8 mouse cellular contexts compared by ENCODE assay signal in the genomic region with DNA sequence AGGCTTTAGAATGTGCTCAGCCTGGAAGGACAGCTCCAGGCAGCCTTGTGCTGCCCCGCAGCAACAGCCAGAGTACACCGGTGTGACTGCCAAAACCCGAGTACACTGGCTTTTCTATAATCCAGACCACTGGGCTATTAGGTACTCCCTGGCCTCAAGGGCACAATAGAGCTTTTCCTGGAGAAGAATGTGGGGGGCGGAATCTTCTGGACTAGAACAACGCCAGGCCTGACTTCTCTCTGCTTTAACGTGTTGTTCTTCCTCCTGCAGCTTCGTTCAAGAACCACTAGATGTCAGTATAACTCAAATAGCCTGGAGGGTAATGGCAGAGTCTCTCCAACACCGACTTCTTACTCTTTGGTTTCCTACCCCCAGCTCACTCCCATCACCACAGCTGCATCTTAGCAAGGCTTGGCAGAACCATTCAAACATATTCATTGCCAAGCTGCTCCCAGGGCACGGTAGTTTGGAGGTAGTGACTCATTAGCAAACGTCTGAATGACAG.
DNase-seq lines count a peak whose midpoint lies in the region; ATAC-seq and TF ChIP-seq lines count a peak whose summit lies in the region.

No protein-coding gene starts in this region.

- H3K27me3 ChIP-seq in forebrain, embryonic 10.5 days (ENCODE audit: poor library complexity, severe bottlenecking): 0 out of 2 replicates have a peak, but pooled peaks cover 6% of the 10 kb centered on the region
- H3K27me3 ChIP-seq in heart, embryonic 16.5 days (ENCODE audit: control insufficient read depth, insufficient read depth, low read length): no peaks in the 10 kb centered on the region
- no peaks in the 10 kb centered on the region for H3K27me3 ChIP-seq in kidney, postnatal 0 days (ENCODE audit: insufficient read depth, low read length)
- 0 out of 2 replicates have a peak, but pooled peaks cover 4% of the 10 kb centered on the region for H3K27me3 ChIP-seq in liver, postnatal 0 days (ENCODE audit: insufficient read depth, low read length)
- no peaks in the 10 kb centered on the region for H3K27me3 ChIP-seq in neural tube, embryonic 12.5 days (replicated peaks)

- H3K4me3 ChIP-seq in forebrain, embryonic 10.5 days: no peak overlapping the region
- no peak overlapping the region for H3K4me3 ChIP-seq in heart, embryonic 16.5 days (ENCODE audit: low read length)
- no peak overlapping the region for H3K4me3 ChIP-seq in kidney, postnatal 0 days (replicated peaks; ENCODE audit: low read depth, low read length)
- H3K4me3 ChIP-seq in liver, postnatal 0 days (ENCODE audit: low read depth, low read length): no peak overlapping the region
- no peak overlapping the region for H3K4me3 ChIP-seq in neural tube, embryonic 12.5 days

- H3K9ac ChIP-seq in heart, embryonic 16.5 days (ENCODE audit: low read length): no peak overlapping the region
- no peak overlapping the region; the same call in 1 of the 2 replicates for H3K9ac ChIP-seq in kidney, postnatal 0 days (ENCODE audit: low read depth, low read length)
- no peak overlapping the region for H3K9ac ChIP-seq in liver, postnatal 0 days (replicated peaks)
- no peak overlapping the region for H3K9ac ChIP-seq in neural tube, embryonic 12.5 days

- peak overlapping the region; percentile 51 for H3K4me2 ChIP-seq in heart, embryonic 16.5 days (ENCODE audit: low read depth, low read length)
- H3K4me2 ChIP-seq in kidney, postnatal 0 days (ENCODE audit: low read length): 0 out of 2 replicates have a peak overlapping the region, but pooled peaks have one; percentile 8
- H3K4me2 ChIP-seq in liver, postnatal 0 days (ENCODE audit: low read depth, low read length): no peak overlapping the region
- no peak overlapping the region for H3K4me2 ChIP-seq in neural tube, embryonic 12.5 days (replicated peaks)

- no peaks in the 10 kb centered on the region for H3K9me3 ChIP-seq in forebrain, embryonic 10.5 days
- H3K9me3 ChIP-seq in heart, embryonic 16.5 days (replicated peaks; ENCODE audit: control insufficient read depth, low read length): no peaks in the 10 kb centered on the region
- no peaks in the 10 kb centered on the region for H3K9me3 ChIP-seq in kidney, postnatal 0 days (replicated peaks; ENCODE audit: low read length)
- H3K9me3 ChIP-seq in liver, postnatal 0 days (ENCODE audit: low read length): no peaks in the 10 kb centered on the region
- no peaks in the 10 kb centered on the region for H3K9me3 ChIP-seq in neural tube, embryonic 12.5 days

- ATAC-seq in heart, embryonic 16.5 days (replicated peaks; ENCODE audit: extremely low read depth, insufficient read depth, low FRiP score): peak; percentile 81
- peak; percentile 86 for ATAC-seq in kidney, postnatal 0 days (replicated peaks; ENCODE audit: low FRiP score, low read depth)
- peak; percentile 41; the same call in 1 of the 2 replicates for ATAC-seq in liver, postnatal 0 days
- peak; percentile 80 for ATAC-seq in neural tube, embryonic 12.5 days (ENCODE audit: low FRiP score, low read depth)

- H3K4me1 ChIP-seq in forebrain, embryonic 10.5 days: peaks cover 7% of the 10 kb centered on the region
- H3K4me1 ChIP-seq in heart, embryonic 16.5 days (ENCODE audit: control insufficient read depth, insufficient read depth, low read length): peaks cover 19% of the 10 kb centered on the region
- H3K4me1 ChIP-seq in kidney, postnatal 0 days (replicated peaks; ENCODE audit: insufficient read depth, low read length): no peaks in the 10 kb centered on the region
- no peaks in the 10 kb centered on the region for H3K4me1 ChIP-seq in liver, postnatal 0 days (ENCODE audit: insufficient read depth)
- no peaks in the 10 kb centered on the region for H3K4me1 ChIP-seq in neural tube, embryonic 12.5 days

- TF ChIP-seq EP300 in liver, postnatal 0 days (IDR thresholded peaks at IDR 0.05; ENCODE audit: low read depth): no peak

- WGBS in forebrain, embryonic 10.5 days: 14% methylated on average over 10 of the region's 10 CpGs
- WGBS in heart, embryonic 16.5 days: 8% methylated on average over 10 of the region's 10 CpGs
- WGBS in kidney, postnatal 0 days: 14% methylated on average over 10 of the region's 10 CpGs
- WGBS in liver, postnatal 0 days (ENCODE audit: insufficient replicate concordance): 22% methylated on average over 10 of the region's 10 CpGs
- 17% methylated on average over 10 of the region's 10 CpGs for WGBS in neural tube, embryonic 12.5 days

- H3K27ac ChIP-seq in forebrain, embryonic 10.5 days: peak overlapping the region; percentile 40; the same call in 1 of the 2 replicates
- peak overlapping the region; percentile 51 for H3K27ac ChIP-seq in heart, embryonic 16.5 days (ENCODE audit: low read length)
- no peak overlapping the region for H3K27ac ChIP-seq in kidney, postnatal 0 days
- no peak overlapping the region for H3K27ac ChIP-seq in liver, postnatal 0 days (ENCODE audit: low read depth)
- no peak overlapping the region for H3K27ac ChIP-seq in neural tube, embryonic 12.5 days

- peak; percentile 96 for TF ChIP-seq CTCF in kidney, postnatal 0 days (IDR thresholded peaks at IDR 0.05; ENCODE audit: low read depth)
- TF ChIP-seq CTCF in liver, postnatal 0 days (IDR thresholded peaks at IDR 0.05; ENCODE audit: low read depth): peak; percentile 89

- no peaks in the 10 kb centered on the region for H3K36me3 ChIP-seq in forebrain, embryonic 10.5 days (replicated peaks)
- H3K36me3 ChIP-seq in heart, embryonic 16.5 days (ENCODE audit: control insufficient read depth, insufficient read depth): no peaks in the 10 kb centered on the region
- no peaks in the 10 kb centered on the region for H3K36me3 ChIP-seq in kidney, postnatal 0 days (ENCODE audit: insufficient read depth, low read length)
- H3K36me3 ChIP-seq in liver, postnatal 0 days (replicated peaks; ENCODE audit: insufficient read depth, low read length): no peaks in the 10 kb centered on the region
- no peaks in the 10 kb centered on the region for H3K36me3 ChIP-seq in neural tube, embryonic 12.5 days

- peak; percentile 82 for DNase-seq in ES-CJ7 (ENCODE audit: low read depth, low spot score)
- DNase-seq in c-Kit-positive CD71-negative TER-119-negative erythroid progenitor cells, embryonic 14.5 days (ENCODE audit: low read depth): peak; percentile 39
- peak; percentile 19 for DNase-seq in forebrain, embryonic 10.5 days (ENCODE audit: extremely low spot score, low spot score)
- DNase-seq in kidney, postnatal 0 days (ENCODE audit: low spot score): peak; percentile 93
- DNase-seq in liver, postnatal 0 days: no peak
- peak; percentile 35 to 36 for DNase-seq in urinary bladder, postnatal 36 days (ENCODE audit: low spot score in 2 of 2)

Comparison
In these comparisons a context has a peak if more than half of its experiments do, and no peak if none do; other contexts are left out.
1. H3K27ac ChIP-seq: peak in forebrain, embryonic 10.5 days (single experiment) and heart, embryonic 16.5 days (single experiment); none in kidney, postnatal 0 days (single experiment), liver, postnatal 0 days (single experiment) and neural tube, embryonic 12.5 days (single experiment).
2. H3K4me2 ChIP-seq: peak in heart, embryonic 16.5 days (single experiment) and kidney, postnatal 0 days (single experiment); none in liver, postnatal 0 days (single experiment) and neural tube, embryonic 12.5 days (single experiment).
3. Peak in every context shown above with its lines, with median percentiles within 50 percentile points of each other: ATAC-seq.